Mouse (Mus musculus): ENCODE measurements around the gene Cacng2. TPM values are rescaled to one million over a fixed set of nuclear protein-coding genes. Genes with fewer than 3 reads are reported as not detected.

Gene Cacng2
- polyA plus RNA-seq (2017; shearing (Covaris generic)), result 0.04 TPM

GRCm38 (mm10) chr15:78119704-78120103, at the start of gene Cacng2:
Gene Cacng2 (minus strand): TSS chr15:78120028.

GRCm38 (mm10) chr15:77970470-77971292, 149.1 kb downstream of the Cacng2 start, which contains the start of gene Eif3d:
Gene Eif3d (minus strand): TSS chr15:77970813.

GRCm38 (mm10) chr15:77956404-77956901, 163.4 kb downstream of the Cacng2 start, which contains the start of gene Foxred2:
Gene Foxred2 (minus strand): TSS chr15:77956722.

Other genes with a start within 250 kb of the Cacng2 start
- 234 TPM for gene Txn2, start 191.0 kb downstream of the Cacng2 start, polyA plus RNA-seq (2017; shearing (Covaris generic))
- gene Foxred2, start 163.3 kb downstream of the Cacng2 start, polyA plus RNA-seq (2017; shearing (Covaris generic)), result 6.1 TPM
- gene Eif3d, start 149.2 kb downstream of the Cacng2 start, polyA plus RNA-seq (2017; shearing (Covaris generic)), result 204 TPM
- gene Ift27, start 54.1 kb upstream of the Cacng2 start, polyA plus RNA-seq (2017; shearing (Covaris generic)), result 58.3 TPM
- not detected for gene Pvalb, start 86.4 kb upstream of the Cacng2 start, polyA plus RNA-seq (2017; shearing (Covaris generic))
- 204 TPM for gene Ncf4, start 124.8 kb upstream of the Cacng2 start, polyA plus RNA-seq (2017; shearing (Covaris generic))
- not detected for gene Csf2rb2, start 185.7 kb upstream of the Cacng2 start, polyA plus RNA-seq (2017; shearing (Covaris generic))
- 0.72 TPM for gene Csf2rb, start 205.7 kb upstream of the Cacng2 start, polyA plus RNA-seq (2017; shearing (Covaris generic))

Data from CD4-positive, CD25-positive, alpha-beta regulatory T cell (primary cell).